Mouse (Mus musculus): ENCODE results near the gene Ddx25. TPM values are rescaled to one million over a fixed set of nuclear protein-coding genes. Genes with fewer than 3 reads are reported as not detected.

Ddx25 gene
- polyA plus RNA-seq, 1 experiment, result not detected

DNA sequence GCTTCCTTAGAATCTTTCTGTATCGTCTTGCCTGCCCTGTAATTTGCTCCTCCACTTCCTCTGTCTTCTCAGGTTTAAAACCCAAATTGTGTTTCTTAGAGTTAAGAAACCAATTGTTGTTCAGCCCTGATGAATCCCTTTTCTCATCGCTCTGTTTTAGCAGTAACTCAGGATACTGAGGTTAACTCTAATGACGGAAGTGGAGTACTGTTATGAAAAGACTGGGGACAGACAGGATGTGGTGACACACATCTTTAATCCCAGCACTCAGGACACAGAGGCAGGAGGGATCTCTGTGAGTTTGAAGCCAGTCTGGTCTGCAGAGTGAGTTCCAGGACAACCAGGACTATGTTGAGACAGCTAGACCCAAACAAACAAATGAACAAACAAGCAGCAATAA lies 62.9 kb downstream of the Ddx25 start:
- Histone ChIP-seq H3K4me3 (replicated peaks; ENCODE audit: control insufficient read depth, low read depth, low read length) (no peak overlapping the region), H3K27ac (ENCODE audit: control insufficient read depth, insufficient read depth, low read depth, low read length, poor library complexity) (no peak overlapping the region), H3K4me1 (ENCODE audit: control insufficient read depth, insufficient read depth, low read length) (peaks cover 1% of the 10 kb centered on the region)
- WGBS, result 16% methylated on average over 3 of the region's 3 CpGs
- TF ChIP-seq CTCF (IDR thresholded peaks at IDR 0.05; ENCODE audit: control insufficient read depth, insufficient read depth, low read length) (no peak), POLR2A (IDR thresholded peaks at IDR 0.05; ENCODE audit: borderline replicate concordance, control insufficient read depth, low read depth, low read length) (no peak)

DNA sequence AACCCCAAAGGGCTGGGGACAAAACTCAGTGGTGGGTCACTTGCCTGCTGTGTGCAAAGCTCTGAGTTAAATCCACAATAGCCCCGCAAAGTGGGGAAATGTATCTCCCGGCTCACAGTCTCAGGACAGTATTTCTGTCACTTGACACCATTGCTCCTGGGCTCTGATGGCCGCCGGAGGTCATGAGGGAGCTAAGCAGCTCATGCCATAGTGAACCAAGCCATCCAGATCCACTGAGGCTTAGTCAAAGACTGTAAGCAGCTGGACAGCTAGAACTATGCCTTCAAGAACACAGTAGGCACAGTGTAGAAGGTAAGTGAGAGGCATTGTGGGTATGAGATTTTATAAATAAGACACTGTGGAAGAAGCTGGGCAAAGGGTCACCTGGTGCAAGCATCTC lies 63.4 kb downstream of the Ddx25 start:
- no peak for TF ChIP-seq POLR2A (IDR thresholded peaks at IDR 0.05; ENCODE audit: borderline replicate concordance, control insufficient read depth, low read depth, low read length)
- TF ChIP-seq CTCF (IDR thresholded peaks at IDR 0.05; ENCODE audit: control insufficient read depth, insufficient read depth, low read length), result no peak
- Histone ChIP-seq H3K27ac (ENCODE audit: control insufficient read depth, insufficient read depth, low read depth, low read length, poor library complexity) (no peak overlapping the region), H3K4me3 (replicated peaks; ENCODE audit: control insufficient read depth, low read depth, low read length) (no peak overlapping the region), H3K4me1 (ENCODE audit: control insufficient read depth, insufficient read depth, low read length) (peaks cover 1% of the 10 kb centered on the region)
- 79% methylated on average over 4 of the region's 4 CpGs for WGBS

DNA sequence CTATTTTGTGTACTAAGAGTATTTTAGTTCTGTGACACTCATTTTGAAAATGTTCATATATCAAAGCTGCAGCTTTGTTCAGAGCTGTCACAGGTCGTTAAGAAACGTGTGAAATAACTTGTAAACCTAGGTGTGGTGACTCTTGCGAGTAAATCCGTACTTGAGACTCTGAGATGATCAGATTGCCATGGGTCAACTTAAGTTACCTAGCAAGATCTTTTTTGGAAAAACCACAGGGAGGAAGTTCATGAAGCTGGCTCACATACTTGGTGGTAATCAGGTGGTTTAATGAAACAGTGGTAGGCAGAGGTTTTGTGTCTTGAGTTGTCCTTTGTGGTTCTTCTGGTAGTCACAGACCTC lies 64.6 kb downstream of the Ddx25 start:
- 56% methylated on average over 4 of the region's 4 CpGs for WGBS
- peaks cover 1% of the 10 kb centered on the region for H3K4me1 ChIP-seq (ENCODE audit: control insufficient read depth, insufficient read depth, low read length)
- TF ChIP-seq CTCF (IDR thresholded peaks at IDR 0.05; ENCODE audit: control insufficient read depth, insufficient read depth, low read length), result no peak
- TF ChIP-seq POLR2A (IDR thresholded peaks at IDR 0.05; ENCODE audit: borderline replicate concordance, control insufficient read depth, low read depth, low read length), result no peak
- H3K27ac ChIP-seq (ENCODE audit: control insufficient read depth, insufficient read depth, low read depth, low read length, poor library complexity), result no peak overlapping the region
- no peak overlapping the region for H3K4me3 ChIP-seq (replicated peaks; ENCODE audit: control insufficient read depth, low read depth, low read length)

DNA sequence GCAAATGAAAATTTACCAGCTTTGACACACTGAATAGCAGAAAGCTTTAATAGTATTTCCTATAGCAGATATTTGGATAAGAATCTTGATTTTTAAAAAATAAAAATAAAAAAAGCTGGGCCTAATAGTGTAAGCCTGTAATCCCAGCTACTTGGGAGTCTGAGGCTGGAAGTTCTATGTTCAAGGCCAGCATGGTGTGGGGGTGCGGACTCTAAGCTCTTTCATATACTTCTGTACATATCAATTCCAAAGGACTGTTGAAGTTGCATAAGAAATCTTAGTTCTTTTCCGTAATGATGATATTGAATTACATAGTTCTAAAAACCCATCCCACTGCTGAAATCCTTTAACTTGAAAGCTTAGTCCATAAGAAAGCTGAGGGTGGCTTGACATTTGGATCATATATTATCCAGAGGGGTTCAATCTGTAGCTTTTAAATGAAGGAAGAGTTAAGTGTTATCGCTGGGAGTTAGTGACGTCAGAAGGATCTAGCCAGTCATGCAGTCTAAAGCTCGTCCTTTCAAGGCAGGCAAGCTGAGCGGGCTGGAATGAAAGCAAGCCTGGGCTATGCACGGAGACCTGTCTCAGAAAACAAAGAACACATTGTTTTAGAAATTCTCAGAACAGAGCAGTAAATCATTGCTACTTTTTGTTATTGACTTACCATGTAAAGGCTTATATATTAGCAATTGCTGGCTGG lies 65.1 kb downstream of the Ddx25 start:
- no peak for TF ChIP-seq CTCF (IDR thresholded peaks at IDR 0.05; ENCODE audit: control insufficient read depth, insufficient read depth, low read length)
- no peak for TF ChIP-seq POLR2A (IDR thresholded peaks at IDR 0.05; ENCODE audit: borderline replicate concordance, control insufficient read depth, low read depth, low read length)
- H3K27ac ChIP-seq (ENCODE audit: control insufficient read depth, insufficient read depth, low read depth, low read length, poor library complexity), result no peak overlapping the region
- peaks cover 1% of the 10 kb centered on the region for H3K4me1 ChIP-seq (ENCODE audit: control insufficient read depth, insufficient read depth, low read length)
- WGBS, result 84% methylated on average over 7 of the region's 7 CpGs
- H3K4me3 ChIP-seq (replicated peaks; ENCODE audit: control insufficient read depth, low read depth, low read length), result no peak overlapping the region

DNA sequence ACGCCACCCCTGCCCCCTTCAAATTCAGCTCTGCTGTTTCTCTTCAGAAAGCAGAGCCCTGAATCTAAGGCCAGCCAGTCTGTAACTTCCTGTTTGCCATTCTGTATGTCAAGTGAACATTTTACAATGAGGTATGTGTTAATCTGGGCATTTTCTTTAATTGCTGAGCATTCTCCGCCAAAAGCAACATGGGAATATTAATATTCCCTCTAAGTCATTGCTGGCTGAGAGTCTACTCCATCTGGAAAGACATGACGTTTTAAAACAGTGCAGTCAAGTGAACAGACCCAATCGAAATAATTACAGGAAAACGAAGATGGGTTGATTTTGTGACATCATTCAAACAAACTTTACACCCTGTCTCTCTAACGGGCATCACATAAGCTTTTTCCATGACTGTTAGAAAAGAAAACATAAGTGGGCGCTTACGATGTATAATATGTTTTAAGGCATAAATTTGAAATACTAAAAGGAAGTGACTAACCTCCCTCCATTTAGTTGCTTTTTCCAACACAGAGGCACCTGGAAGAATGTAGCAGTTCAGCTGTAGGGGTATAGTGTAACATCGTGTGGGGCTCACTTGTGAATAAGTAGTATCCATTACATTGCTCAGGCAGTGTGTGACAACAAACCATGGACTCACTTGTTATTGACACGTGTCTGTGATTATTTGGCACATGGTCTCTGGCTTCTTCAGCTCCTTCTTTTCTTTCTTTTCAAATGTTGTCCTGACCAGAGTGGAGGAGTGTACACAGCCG lies 67.0 kb downstream of the Ddx25 start:
- WGBS, result 68% methylated on average over 11 of the region's 11 CpGs
- Histone ChIP-seq H3K4me3 (replicated peaks; ENCODE audit: control insufficient read depth, low read depth, low read length) (no peak overlapping the region), H3K4me1 (ENCODE audit: control insufficient read depth, insufficient read depth, low read length) (peaks cover 1% of the 10 kb centered on the region), H3K27ac (ENCODE audit: control insufficient read depth, insufficient read depth, low read depth, low read length, poor library complexity) (no peak overlapping the region)
- TF ChIP-seq CTCF (IDR thresholded peaks at IDR 0.05; ENCODE audit: control insufficient read depth, insufficient read depth, low read length), result no peak
- TF ChIP-seq POLR2A (IDR thresholded peaks at IDR 0.05; ENCODE audit: borderline replicate concordance, control insufficient read depth, low read depth, low read length), result no peak

DNA sequence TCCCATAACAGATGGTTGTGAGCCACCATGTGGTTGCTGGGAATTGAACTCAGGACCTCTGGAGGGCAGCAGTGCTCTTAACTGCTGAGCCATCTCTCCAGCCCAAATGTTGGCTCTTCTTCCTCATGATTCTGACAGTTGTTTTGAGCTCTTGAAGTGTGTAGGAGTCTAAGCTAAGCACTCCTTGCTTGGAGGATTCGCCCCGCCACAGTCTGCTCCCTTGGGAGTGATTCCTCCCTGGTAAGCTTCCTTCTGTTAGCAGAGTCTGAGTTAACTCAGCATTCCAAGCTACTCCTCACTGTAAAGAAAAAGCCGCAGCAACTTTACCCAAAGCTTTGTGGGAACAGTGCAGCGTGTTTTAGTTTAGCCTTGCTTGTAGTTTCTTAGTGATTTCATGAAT lies 69.8 kb downstream of the Ddx25 start:
- TF ChIP-seq POLR2A (IDR thresholded peaks at IDR 0.05; ENCODE audit: borderline replicate concordance, control insufficient read depth, low read depth, low read length) (no peak), CTCF (IDR thresholded peaks at IDR 0.05; ENCODE audit: control insufficient read depth, insufficient read depth, low read length) (no peak)
- H3K4me3 ChIP-seq (replicated peaks; ENCODE audit: control insufficient read depth, low read depth, low read length), result no peak overlapping the region
- no peaks in the 10 kb centered on the region for H3K4me1 ChIP-seq (ENCODE audit: control insufficient read depth, insufficient read depth, low read length)
- no peak overlapping the region for H3K27ac ChIP-seq (ENCODE audit: control insufficient read depth, insufficient read depth, low read depth, low read length, poor library complexity)
- 81% methylated on average over 4 of the region's 4 CpGs for WGBS

Other genes starting within 250 kb of the Ddx25 start
- gene Cdon, start 137.4 kb downstream of the Ddx25 start, polyA plus RNA-seq (2011; ENCODE audit: insufficient read depth, insufficient read length, low replicate concordance, missing spikeins), result 0.66 and 2.8 TPM in 2 replicates
- gene Gm1113, start 40.3 kb downstream of the Ddx25 start, polyA plus RNA-seq (2011; ENCODE audit: insufficient read depth, insufficient read length, low replicate concordance, missing spikeins), result not detected in 2 replicates
- 6.1 and 9.4 TPM in 2 replicates for gene Pus3, start 67 bp upstream of the Ddx25 start, polyA plus RNA-seq (2011; ENCODE audit: insufficient read depth, insufficient read length, low replicate concordance, missing spikeins)
- 0.57 TPM in 1 of 2 replicates, not detected in the other for gene Pate2, start 11.8 kb upstream of the Ddx25 start, polyA plus RNA-seq (2011; ENCODE audit: insufficient read depth, insufficient read length, low replicate concordance, missing spikeins)
- 14.7 and 21.1 TPM in 2 replicates for gene Hyls1, start 11.9 kb upstream of the Ddx25 start, polyA plus RNA-seq (2011; ENCODE audit: insufficient read depth, insufficient read length, low replicate concordance, missing spikeins)
- gene Pate4, start 53.4 kb upstream of the Ddx25 start, polyA plus RNA-seq (2011; ENCODE audit: insufficient read depth, insufficient read length, low replicate concordance, missing spikeins), result not detected in 2 replicates
- gene Pate3, start 89.7 kb upstream of the Ddx25 start, polyA plus RNA-seq (2011; ENCODE audit: insufficient read depth, insufficient read length, low replicate concordance, missing spikeins), result not detected in 2 replicates
- not detected in 2 replicates for gene Pate1, start 128.9 kb upstream of the Ddx25 start, polyA plus RNA-seq (2011; ENCODE audit: insufficient read depth, insufficient read length, low replicate concordance, missing spikeins)
- gene Gm17677, start 182.5 kb upstream of the Ddx25 start, polyA plus RNA-seq (2011; ENCODE audit: insufficient read depth, insufficient read length, low replicate concordance, missing spikeins), result not detected in 2 replicates
- not detected in 2 replicates for gene Gm17727, start 219.6 kb upstream of the Ddx25 start, polyA plus RNA-seq (2011; ENCODE audit: insufficient read depth, insufficient read length, low replicate concordance, missing spikeins)
- gene Gm27235, start 231.6 kb upstream of the Ddx25 start, polyA plus RNA-seq (2011; ENCODE audit: insufficient read depth, insufficient read length, low replicate concordance, missing spikeins), result not detected in 2 replicates
- gene D730048I06Rik, start 231.6 kb upstream of the Ddx25 start, polyA plus RNA-seq (2011; ENCODE audit: insufficient read depth, insufficient read length, low replicate concordance, missing spikeins), result not detected in 2 replicates